Mouse (Mus musculus): ENCODE measurements around the gene Crispld2. TPM values are rescaled to one million over a fixed set of nuclear protein-coding genes. Genes with fewer than 3 reads are reported as not detected.

The Crispld2 gene
- polyA plus RNA-seq, 1 experiment from 2014 or later, result 2.3 TPM

DNA sequence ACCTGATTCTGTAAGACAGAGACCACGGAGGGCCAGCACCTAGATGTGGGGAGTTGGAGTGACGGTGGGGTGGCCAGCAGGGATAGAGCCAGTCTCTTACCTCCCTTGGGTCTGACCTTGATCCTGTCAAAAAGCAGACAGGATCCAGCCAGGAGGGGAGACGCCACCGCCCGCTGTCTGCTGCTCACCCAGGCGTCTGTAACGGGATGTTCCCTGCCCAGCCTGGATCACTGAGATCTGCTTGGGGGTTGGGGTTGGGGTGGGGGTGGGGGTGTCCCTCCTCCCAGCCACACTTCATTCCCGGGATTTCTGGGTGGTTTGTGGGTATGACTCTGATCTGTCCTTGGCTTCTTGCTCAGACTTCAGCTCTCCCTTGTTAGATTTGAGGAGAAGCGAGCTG, 10.1 kb downstream of the Crispld2 start:
- H3K9me3 ChIP-seq, result no peaks in the 10 kb centered on the region
- H3K4me2 ChIP-seq, result no peak overlapping the region
- no peaks in the 10 kb centered on the region for H3K27me3 ChIP-seq
- H3K9ac ChIP-seq, result no peak overlapping the region
- peaks cover 11% of the 10 kb centered on the region; the same call in 1 of the 2 replicates for H3K4me1 ChIP-seq
- H3K36me3 ChIP-seq (replicated peaks), result no peaks in the 10 kb centered on the region
- no peak overlapping the region for H3K27ac ChIP-seq
- 55% methylated on average over 9 of the region's 9 CpGs for WGBS
- ATAC-seq (ENCODE audit: low FRiP score), result no peak
- H3K4me3 ChIP-seq (replicated peaks), result no peak overlapping the region

DNA sequence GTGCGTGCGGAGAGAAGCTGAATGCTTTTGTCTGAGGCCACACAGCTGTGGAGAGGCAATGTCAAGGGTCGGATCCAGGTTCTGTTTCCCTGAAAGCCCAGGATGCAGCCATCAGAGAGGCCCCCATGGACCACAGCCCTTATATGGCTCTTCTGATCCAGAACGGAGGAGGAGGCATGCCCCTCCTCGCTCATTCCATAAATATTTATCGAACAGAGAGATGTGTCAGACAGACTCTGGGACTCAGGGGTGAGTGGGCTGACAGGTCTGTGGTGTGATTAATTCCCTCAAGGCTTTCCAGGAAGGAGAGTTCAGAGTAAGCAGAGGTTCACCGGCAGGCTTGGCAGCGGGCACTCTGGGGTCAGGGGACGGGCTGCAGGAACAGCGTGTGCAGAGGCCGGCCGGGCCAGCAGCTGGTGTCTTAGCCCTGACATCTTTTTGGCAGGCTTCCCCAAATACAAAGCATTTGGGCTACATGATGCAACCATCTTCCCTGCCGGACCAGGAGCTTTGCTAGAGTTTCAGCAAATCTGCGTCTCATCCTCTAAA, 12.0 kb downstream of the Crispld2 start:
- WGBS, result 70% methylated on average over 14 of the region's 14 CpGs
- Histone ChIP-seq H3K4me3 (replicated peaks) (no peak overlapping the region), H3K4me1 (peaks cover 11% of the 10 kb centered on the region; the same call in 1 of the 2 replicates), H3K9ac (no peak overlapping the region), H3K4me2 (no peak overlapping the region), H3K27ac (no peak overlapping the region), H3K36me3 (replicated peaks) (no peaks in the 10 kb centered on the region), H3K9me3 (no peaks in the 10 kb centered on the region), H3K27me3 (no peaks in the 10 kb centered on the region)
- ATAC-seq (ENCODE audit: low FRiP score), result no peak

DNA sequence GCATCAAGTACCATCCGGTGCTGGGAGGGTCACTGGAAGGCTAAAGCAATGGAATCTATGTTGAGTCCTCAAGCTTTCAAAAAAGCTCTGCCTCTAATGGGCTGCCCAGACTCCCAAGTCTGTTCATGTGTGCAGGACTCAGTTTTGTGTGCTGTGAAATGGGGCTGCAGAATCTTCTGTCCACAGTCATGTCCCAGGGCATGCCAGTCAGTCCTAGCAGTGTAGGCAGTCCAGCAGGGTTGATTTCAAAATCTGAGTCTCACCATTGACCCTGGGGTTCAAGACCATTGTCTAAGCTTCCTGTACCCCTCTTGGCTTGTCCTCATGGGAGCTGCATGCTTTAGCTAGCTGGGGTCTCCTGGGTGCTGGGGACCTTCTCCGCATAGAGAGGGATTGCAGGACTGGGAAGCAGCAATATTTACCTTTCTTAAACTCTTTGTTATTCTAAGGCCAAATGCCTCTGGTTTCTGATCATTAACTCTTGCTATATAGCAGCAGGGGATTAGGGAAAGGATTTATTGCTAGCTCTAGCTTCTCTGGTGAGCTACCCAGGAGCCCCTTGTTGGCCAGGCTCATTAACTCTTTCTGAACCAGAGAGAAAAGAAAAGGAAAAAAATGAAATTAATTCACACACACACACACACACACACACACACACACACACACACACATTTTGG, 12.6 kb downstream of the Crispld2 start:
- H3K36me3 ChIP-seq (replicated peaks), result no peaks in the 10 kb centered on the region
- no peak overlapping the region for H3K9ac ChIP-seq
- no peak for ATAC-seq (ENCODE audit: low FRiP score)
- no peak overlapping the region for H3K27ac ChIP-seq
- no peak overlapping the region for H3K4me2 ChIP-seq
- 0 out of 2 replicates have a peak, but pooled peaks cover 3% of the 10 kb centered on the region for H3K27me3 ChIP-seq
- H3K9me3 ChIP-seq, result no peaks in the 10 kb centered on the region
- H3K4me3 ChIP-seq (replicated peaks), result no peak overlapping the region
- 46% methylated on average over 2 of the region's 2 CpGs for WGBS
- peaks cover 11% of the 10 kb centered on the region; the same call in 1 of the 2 replicates for H3K4me1 ChIP-seq

DNA sequence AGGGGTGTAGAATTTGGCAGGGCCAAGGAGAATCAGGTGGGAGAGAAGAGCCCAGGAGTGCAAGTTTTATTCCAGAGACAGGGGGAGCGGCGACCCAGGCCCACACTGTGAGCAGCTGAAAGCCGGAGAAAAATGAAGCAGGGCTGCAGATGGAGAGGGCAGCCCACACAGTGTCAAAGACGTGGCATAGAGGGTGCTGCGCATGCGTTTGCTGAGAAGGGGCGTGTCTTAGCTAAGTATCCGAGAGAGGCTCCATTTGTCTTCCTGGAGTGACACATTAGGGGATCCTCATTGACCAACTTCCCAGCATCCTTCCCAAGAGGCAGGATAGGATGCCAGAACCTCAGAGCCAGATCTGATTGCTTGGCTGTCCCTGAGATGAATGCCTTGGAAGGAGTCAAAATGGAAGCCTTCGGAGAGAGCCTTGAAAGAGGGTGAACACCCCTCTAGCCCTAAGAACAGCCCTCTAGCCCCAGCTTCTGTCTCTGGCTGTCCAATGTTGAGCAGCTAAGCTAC, 14.5 kb downstream of the Crispld2 start:
- Histone ChIP-seq H3K9me3 (no peaks in the 10 kb centered on the region), H3K4me2 (no peak overlapping the region), H3K27me3 (0 out of 2 replicates have a peak, but pooled peaks cover 3% of the 10 kb centered on the region), H3K4me1 (peaks cover 11% of the 10 kb centered on the region; the same call in 1 of the 2 replicates), H3K27ac (no peak overlapping the region), H3K9ac (no peak overlapping the region), H3K4me3 (replicated peaks) (no peak overlapping the region), H3K36me3 (replicated peaks) (no peaks in the 10 kb centered on the region)
- 52% methylated on average over 9 of the region's 9 CpGs for WGBS
- ATAC-seq (ENCODE audit: low FRiP score), result no peak

DNA sequence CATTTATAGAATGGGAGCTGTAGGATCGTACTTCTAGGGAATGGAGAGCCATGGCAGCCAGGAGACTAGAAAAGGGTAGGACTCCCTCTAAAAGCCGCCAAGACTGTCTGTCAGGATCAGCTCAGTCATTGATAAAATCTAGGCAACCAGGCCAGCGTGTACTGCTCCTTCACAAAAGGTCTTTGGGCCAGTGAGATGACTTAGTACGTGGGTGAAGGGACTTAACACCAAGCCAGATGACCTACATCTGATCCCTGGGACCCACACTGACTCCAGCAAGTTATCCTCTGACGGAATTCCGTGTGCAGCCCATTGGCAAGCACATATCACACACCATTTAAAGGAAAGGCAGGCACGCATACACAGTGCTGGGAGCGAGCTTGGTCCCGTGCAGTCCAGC, 14.9 kb downstream of the Crispld2 start:
- ATAC-seq (ENCODE audit: low FRiP score), result no peak
- Histone ChIP-seq H3K9ac (no peak overlapping the region), H3K27ac (no peak overlapping the region), H3K27me3 (0 out of 2 replicates have a peak, but pooled peaks cover 3% of the 10 kb centered on the region), H3K4me2 (no peak overlapping the region), H3K9me3 (no peaks in the 10 kb centered on the region), H3K4me1 (peaks cover 11% of the 10 kb centered on the region; the same call in 1 of the 2 replicates), H3K36me3 (replicated peaks) (no peaks in the 10 kb centered on the region), H3K4me3 (replicated peaks) (no peak overlapping the region)
- WGBS, result 81% methylated on average over 9 of the region's 9 CpGs

- H3K4me3 ChIP-seq (replicated peaks), result no peak overlapping the region
- no peak for ATAC-seq (ENCODE audit: low FRiP score)
- 0 out of 2 replicates have a peak, but pooled peaks cover 7% of the 10 kb centered on the region for H3K4me1 ChIP-seq
- no peak overlapping the region for H3K27ac ChIP-seq
- no peaks in the 10 kb centered on the region for H3K36me3 ChIP-seq (replicated peaks)
- H3K9ac ChIP-seq, result no peak overlapping the region
- no peaks in the 10 kb centered on the region for H3K9me3 ChIP-seq
- WGBS, result 74% methylated on average over 6 of the region's 6 CpGs
- H3K4me2 ChIP-seq, result no peak overlapping the region
- H3K27me3 ChIP-seq, result 0 out of 2 replicates have a peak, but pooled peaks cover 3% of the 10 kb centered on the region
Measured at GRCm38 (mm10) chr8:120009284-120009683, 17.0 kb downstream of the Crispld2 start.

DNA sequence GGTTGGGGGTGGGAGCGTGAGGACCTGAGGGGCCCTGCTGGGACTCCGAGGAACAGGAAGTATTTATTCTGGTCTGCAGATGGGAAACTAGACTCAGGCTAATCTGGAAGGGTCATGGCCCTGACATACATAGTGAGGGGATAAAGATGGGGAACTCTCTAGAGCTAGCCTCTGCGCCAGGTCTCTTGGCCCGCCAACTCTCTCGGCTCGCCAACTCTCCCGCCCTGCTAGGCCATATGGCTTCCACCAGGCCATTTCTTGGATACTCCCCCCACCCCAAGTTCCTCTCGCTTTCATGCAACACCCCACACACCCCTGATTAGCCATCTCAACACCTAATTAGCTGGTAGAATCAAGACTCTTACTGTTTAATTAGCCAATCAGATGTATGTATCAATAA, 20.3 kb downstream of the Crispld2 start:
- H3K4me3 ChIP-seq (replicated peaks), result no peak overlapping the region
- H3K4me1 ChIP-seq, result no peaks in the 10 kb centered on the region
- H3K9ac ChIP-seq, result no peak overlapping the region
- WGBS, result 87% methylated on average over 8 of the region's 8 CpGs
- 0 out of 2 replicates have a peak, but pooled peaks cover 3% of the 10 kb centered on the region for H3K27me3 ChIP-seq
- ATAC-seq (ENCODE audit: low FRiP score), result no peak
- no peaks in the 10 kb centered on the region for H3K9me3 ChIP-seq
- no peak overlapping the region for H3K4me2 ChIP-seq
- no peak overlapping the region for H3K27ac ChIP-seq
- H3K36me3 ChIP-seq (replicated peaks), result no peaks in the 10 kb centered on the region

GRCm38 (mm10) chr8:120012927-120013326, 20.7 kb downstream of the Crispld2 start:
- Histone ChIP-seq H3K27ac (no peak overlapping the region), H3K36me3 (replicated peaks) (no peaks in the 10 kb centered on the region), H3K9ac (no peak overlapping the region), H3K4me3 (replicated peaks) (no peak overlapping the region), H3K27me3 (0 out of 2 replicates have a peak, but pooled peaks cover 3% of the 10 kb centered on the region), H3K4me1 (no peaks in the 10 kb centered on the region), H3K4me2 (no peak overlapping the region), H3K9me3 (no peaks in the 10 kb centered on the region)
- 0 out of 2 replicates have a peak, but pooled peaks have one; percentile 30 for ATAC-seq (ENCODE audit: low FRiP score)
- 25% methylated on average over 9 of the region's 9 CpGs for WGBS

DNA sequence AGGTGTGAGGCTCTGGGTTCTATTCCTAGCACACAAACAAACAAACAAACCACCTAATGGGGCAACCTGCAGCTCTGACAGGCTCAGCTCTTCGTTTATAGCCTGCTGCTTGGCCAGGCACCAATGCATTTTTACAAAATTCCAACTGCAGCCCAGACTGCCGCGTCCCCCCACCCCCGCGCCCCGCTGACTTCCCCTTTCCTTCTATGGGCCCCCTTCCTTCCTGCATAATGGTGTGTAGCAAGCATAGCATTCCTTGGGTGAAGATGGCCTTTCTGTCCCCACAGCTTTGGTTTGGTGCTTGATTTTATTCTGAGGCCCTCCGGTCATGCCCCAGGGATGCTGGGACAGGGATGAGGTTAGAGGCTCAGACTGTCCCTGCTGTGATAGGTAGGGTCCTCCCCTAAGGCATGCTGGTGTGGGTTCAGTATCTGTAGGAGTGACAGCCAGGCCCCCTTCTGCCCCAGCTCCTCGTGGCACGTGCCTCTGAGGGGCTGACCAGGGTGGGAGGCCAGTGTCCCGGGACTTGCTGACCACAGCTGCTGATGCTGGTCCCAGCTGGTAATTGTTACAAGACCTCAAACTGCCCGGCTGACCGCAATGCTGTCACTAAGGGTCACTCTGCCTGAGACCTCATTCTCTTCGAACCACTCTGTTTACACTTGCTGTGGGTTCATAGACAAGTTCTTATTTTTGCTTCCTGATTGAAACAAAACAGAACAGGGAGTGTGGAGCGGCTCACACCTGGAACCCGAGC, 22.2 kb downstream of the Crispld2 start:
- Histone ChIP-seq H3K27ac (no peak overlapping the region), H3K4me1 (no peaks in the 10 kb centered on the region), H3K4me3 (replicated peaks) (no peak overlapping the region), H3K27me3 (0 out of 2 replicates have a peak, but pooled peaks cover 3% of the 10 kb centered on the region), H3K4me2 (no peak overlapping the region), H3K9me3 (no peaks in the 10 kb centered on the region), H3K9ac (no peak overlapping the region), H3K36me3 (replicated peaks) (no peaks in the 10 kb centered on the region)
- ATAC-seq (ENCODE audit: low FRiP score), result no peak
- 82% methylated on average over 15 of the region's 15 CpGs for WGBS

- no peaks in the 10 kb centered on the region for H3K4me1 ChIP-seq
- no peak for ATAC-seq (ENCODE audit: low FRiP score)
Measured at GRCm38 (mm10) chr8:120015916-120016315, 23.7 kb downstream of the Crispld2 start.

DNA sequence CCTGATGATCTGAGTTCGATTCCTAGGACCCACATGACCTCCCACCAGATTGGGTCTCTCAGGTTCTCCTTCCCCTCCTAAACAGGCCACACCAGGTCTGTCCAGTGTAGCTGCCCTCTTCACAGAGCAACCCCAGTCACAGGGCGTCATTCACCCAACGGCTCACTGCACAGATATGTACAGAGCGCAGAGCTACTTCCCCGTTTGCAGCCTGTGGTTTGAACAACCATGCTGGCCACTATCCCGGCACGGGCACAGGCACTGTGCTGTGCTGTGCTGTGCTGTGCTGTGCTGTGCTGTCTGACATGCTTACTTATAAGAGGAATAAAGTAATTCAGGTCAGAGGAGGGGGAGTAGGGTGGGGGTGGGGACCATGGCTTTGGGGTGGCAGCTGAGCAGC, 24.2 kb downstream of the Crispld2 start:
- Histone ChIP-seq H3K27me3 (no peaks in the 10 kb centered on the region), H3K9ac (no peak overlapping the region), H3K4me1 (no peaks in the 10 kb centered on the region), H3K4me3 (replicated peaks) (no peak overlapping the region), H3K36me3 (replicated peaks) (no peaks in the 10 kb centered on the region), H3K9me3 (no peaks in the 10 kb centered on the region), H3K27ac (no peak overlapping the region), H3K4me2 (no peak overlapping the region)
- ATAC-seq (ENCODE audit: low FRiP score), result no peak
- 80% methylated on average over 7 of the region's 7 CpGs for WGBS

More at GRCm38 (mm10) chr8:120015916-120016315, 23.7 kb downstream of the Crispld2 start:
- Histone ChIP-seq H3K27ac (no peak overlapping the region), H3K27me3 (no peaks in the 10 kb centered on the region), H3K9me3 (no peaks in the 10 kb centered on the region), H3K9ac (no peak overlapping the region), H3K4me3 (replicated peaks) (no peak overlapping the region), H3K4me2 (no peak overlapping the region), H3K36me3 (replicated peaks) (no peaks in the 10 kb centered on the region)
- WGBS, result 88% methylated on average over 8 of the region's 8 CpGs

- H3K27me3 ChIP-seq, result no peaks in the 10 kb centered on the region
- no peak overlapping the region for H3K9ac ChIP-seq
- ATAC-seq (ENCODE audit: low FRiP score), result no peak
- no peaks in the 10 kb centered on the region for H3K36me3 ChIP-seq (replicated peaks)
- H3K4me1 ChIP-seq, result no peaks in the 10 kb centered on the region
- no peak overlapping the region for H3K4me3 ChIP-seq (replicated peaks)
- no peaks in the 10 kb centered on the region for H3K9me3 ChIP-seq
- WGBS, result 92% methylated on average over 13 of the region's 13 CpGs
- no peak overlapping the region for H3K4me2 ChIP-seq
- no peak overlapping the region for H3K27ac ChIP-seq
Measured at GRCm38 (mm10) chr8:120017349-120017748, 25.1 kb downstream of the Crispld2 start.

All from forebrain, embryonic 12.5 days (tissue).